Mouse (Mus musculus) testis, adult 2 months (tissue): ENCODE data around the gene Ttll8. TPM values are rescaled to one million over a fixed set of nuclear protein-coding genes. Genes with fewer than 3 reads are reported as not detected.
A peak's percentile ranks its signal among the peaks of the same experiment; 100 is the strongest.

ENCODE experiments used
- H3K27ac ChIP-seq: fragments of 200-500 bp; 2 replicates; pipeline ENCODE4 v1.5.1; 2012; ENCODE audit warnings: low read depth, low read length; ENCODE audit not compliant: control insufficient read depth, insufficient read depth
- H3K27me3 ChIP-seq: fragments of 200-500 bp; 2 replicates; pipeline ENCODE4 v1.6.1; 2012; ENCODE audit warnings: mild to moderate bottlenecking, low read length, moderate library complexity; ENCODE audit not compliant: control insufficient read depth, insufficient read depth
- H3K36me3 ChIP-seq: fragments of 200-500 bp; 2 replicates; pipeline ENCODE4 v1.6.1; 2012; ENCODE audit warnings: mild to moderate bottlenecking, low read length; ENCODE audit not compliant: control insufficient read depth, insufficient read depth
- H3K4me1 ChIP-seq: fragments of 200-500 bp; 2 replicates; pipeline ENCODE4 v1.6.1; 2012; ENCODE audit warnings: low read length; ENCODE audit not compliant: control insufficient read depth, insufficient read depth
- H3K4me3 ChIP-seq: fragments of 200-500 bp; 2 replicates; pipeline ENCODE4 v1.5.1; 2012; ENCODE audit warnings: low read depth, mild to moderate bottlenecking, low read length, moderate library complexity, mixed read lengths; ENCODE audit not compliant: control insufficient read depth
- CTCF ChIP-seq: fragments of 200-500 bp; IDR thresholded peaks from 2 replicates; pipeline ENCODE4 v1.5.1; 2012; ENCODE audit warnings: low read depth, mild to moderate bottlenecking, inconsistent platforms, low read length, moderate library complexity; ENCODE audit not compliant: control insufficient read depth, insufficient read depth, insufficient replicate concordance
- POLR2A ChIP-seq: fragments of 200-500 bp; IDR thresholded peaks from 2 replicates; pipeline ENCODE4 v1.6.1; 2012; ENCODE audit warnings: low read depth, mild to moderate bottlenecking, inconsistent platforms, low read length, moderate library complexity; ENCODE audit not compliant: control insufficient read depth
- polyA plus RNA-seq: library from polyadenylated mRNA; depleted of rRNA; stranded (reverse); fragments of >200 nt; gene quantifications from 2 replicates; pipeline ENCODE4 v1.2.3, GENCODE M21; 2012

Gene Ttll8
- polyA plus RNA-seq, 1 experiment = 179 TPM

DNA sequence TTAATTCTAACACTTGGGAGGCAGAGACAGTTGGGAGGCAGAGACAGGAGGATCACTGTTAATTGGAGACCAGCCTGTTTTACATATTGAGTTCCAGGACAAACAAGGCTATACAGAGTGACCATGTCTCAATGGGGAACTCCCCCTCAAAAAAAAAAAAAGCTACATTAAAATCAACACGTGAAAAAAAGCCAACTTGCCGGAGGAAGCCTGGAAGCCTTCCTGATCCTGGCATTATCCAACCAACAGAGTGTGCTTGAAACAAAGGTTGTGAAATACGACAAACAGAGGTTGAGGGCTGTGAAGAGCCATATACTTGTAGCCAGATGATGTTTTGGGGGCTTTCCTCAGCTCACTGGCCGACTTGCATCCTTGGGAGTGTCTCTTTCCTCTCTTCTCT is 71.4 kb downstream of the Ttll8 start:
- TF ChIP-seq POLR2A = no peak
- TF ChIP-seq CTCF = no peak
- H3K4me1 ChIP-seq = peaks cover 2% of the 10 kb centered on the region; the same call in 1 of the 2 replicates
- H3K36me3 ChIP-seq = no peaks in the 10 kb centered on the region
- no peak overlapping the region for H3K4me3 ChIP-seq
- no peaks in the 10 kb centered on the region for H3K27me3 ChIP-seq
- no peak overlapping the region for H3K27ac ChIP-seq

DNA sequence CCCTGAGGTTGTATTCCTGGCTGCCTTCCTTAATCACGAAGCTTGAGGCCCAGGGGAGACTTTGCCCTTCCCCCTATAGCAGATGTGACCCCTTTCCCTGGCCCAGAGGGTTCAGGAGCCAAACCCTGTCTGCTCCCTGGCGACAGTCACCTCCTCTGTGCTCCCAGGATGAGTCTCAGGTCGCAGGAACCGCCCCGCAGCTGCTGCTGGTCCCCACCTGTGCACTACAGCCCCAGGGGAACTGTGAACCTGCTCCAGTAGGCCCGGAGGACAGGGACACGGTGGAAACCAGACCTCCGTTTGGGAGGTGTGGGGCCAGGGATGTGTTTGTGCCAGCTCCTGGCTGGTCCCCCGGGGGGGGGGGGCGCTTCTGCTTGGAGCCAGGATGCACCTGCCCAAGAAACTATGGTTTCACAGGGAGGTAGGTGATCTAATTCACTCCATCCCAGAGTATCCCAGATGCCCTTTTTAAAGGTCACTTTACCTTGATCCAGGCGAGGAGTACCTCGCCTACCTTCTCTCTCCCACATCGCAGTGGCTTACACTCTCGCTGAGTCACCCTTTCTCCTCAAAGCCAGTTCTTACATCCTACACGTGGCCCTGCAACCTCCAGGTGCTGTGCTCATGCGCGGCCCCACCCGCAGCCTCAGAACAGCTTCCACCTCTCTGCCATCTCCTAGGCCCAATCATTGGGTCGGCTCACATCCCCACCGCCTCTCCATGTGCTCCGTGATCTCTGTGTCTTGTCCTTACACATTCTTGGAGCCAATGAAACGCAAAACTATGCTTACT is 72.8 kb downstream of the Ttll8 start:
- peaks cover 4% of the 10 kb centered on the region for H3K4me1 ChIP-seq
- TF ChIP-seq CTCF = no peak
- TF ChIP-seq POLR2A = no peak
- no peaks in the 10 kb centered on the region for H3K36me3 ChIP-seq
- no peaks in the 10 kb centered on the region for H3K27me3 ChIP-seq
- H3K27ac ChIP-seq = no peak overlapping the region
- no peak overlapping the region for H3K4me3 ChIP-seq

DNA sequence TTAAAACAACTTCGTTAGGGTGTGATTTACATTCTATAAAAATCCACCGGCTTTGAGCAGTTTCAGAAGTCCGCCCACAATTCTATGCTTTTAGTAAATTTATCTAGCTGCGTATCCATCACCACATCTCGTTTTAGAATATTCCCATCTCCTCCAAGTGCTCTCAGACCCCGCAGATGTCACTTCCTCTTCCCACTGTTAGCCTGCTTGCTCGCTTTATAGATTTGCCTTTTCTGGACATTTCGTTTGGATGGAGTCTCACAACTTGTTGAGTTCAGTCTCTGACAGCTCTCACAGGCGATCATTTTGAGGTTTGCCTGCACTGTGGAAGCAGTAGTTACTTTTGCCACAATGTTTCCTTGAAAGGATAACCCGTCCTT is 77.2 kb downstream of the Ttll8 start:
- TF ChIP-seq CTCF (no peak), POLR2A (no peak)
- Histone ChIP-seq H3K27me3 (no peaks in the 10 kb centered on the region), H3K4me1 (peaks cover 14% of the 10 kb centered on the region)

DNA sequence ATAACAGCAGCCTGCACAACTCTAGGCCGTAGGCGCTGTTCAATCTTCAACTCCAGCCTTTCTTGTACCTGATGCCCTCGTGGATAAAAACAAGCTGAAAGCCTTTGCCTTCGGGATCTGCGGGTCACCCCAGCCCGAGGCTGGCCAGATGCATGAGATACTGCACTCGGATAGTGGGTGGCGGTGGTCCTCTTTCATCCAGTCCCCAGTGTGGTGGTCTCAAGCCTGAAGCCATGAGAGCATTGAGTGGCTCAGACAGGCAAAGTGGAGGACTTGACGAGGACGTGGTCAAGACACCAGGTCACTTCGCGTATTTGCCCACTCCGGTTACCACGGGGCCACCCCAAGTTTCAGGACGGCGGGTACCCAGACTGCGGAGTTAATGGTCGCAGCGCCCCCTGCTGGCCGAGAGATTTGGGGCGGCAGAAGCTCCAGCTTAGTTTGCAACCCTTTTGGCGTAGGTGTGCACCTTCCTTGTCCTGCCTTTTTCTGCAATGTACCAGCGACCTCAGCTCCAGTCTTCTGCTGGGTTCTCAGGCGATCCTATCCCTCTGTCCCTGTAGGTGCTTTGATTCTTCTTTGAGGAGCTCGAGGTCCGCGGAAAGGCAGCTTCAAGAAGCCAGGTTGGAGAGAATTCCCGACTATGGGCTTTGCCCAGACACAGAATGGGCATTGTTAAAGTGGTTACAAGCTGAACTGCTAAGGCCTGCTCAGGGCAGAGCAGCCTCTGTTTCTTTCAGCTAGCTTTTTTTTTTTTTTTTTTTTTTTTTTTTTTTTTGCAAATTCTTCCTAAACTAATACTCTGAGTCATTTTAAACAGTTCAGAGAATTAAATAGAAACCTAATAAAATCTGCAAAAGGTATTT is 77.8 kb downstream of the Ttll8 start:
- Histone ChIP-seq H3K4me3 (peak overlapping the region; percentile 47), H3K27me3 (no peaks in the 10 kb centered on the region), H3K4me1 (peaks cover 13% of the 10 kb centered on the region), H3K36me3 (no peaks in the 10 kb centered on the region), H3K27ac (peak overlapping the region; percentile 75)
- peak; percentile 87 for TF ChIP-seq CTCF
- TF ChIP-seq POLR2A = no peak

More for the DNA sequence above, 77.2 kb downstream of the Ttll8 start:
- Histone ChIP-seq H3K36me3 (no peaks in the 10 kb centered on the region), H3K27ac (no peak overlapping the region), H3K4me3 (no peak overlapping the region)

DNA sequence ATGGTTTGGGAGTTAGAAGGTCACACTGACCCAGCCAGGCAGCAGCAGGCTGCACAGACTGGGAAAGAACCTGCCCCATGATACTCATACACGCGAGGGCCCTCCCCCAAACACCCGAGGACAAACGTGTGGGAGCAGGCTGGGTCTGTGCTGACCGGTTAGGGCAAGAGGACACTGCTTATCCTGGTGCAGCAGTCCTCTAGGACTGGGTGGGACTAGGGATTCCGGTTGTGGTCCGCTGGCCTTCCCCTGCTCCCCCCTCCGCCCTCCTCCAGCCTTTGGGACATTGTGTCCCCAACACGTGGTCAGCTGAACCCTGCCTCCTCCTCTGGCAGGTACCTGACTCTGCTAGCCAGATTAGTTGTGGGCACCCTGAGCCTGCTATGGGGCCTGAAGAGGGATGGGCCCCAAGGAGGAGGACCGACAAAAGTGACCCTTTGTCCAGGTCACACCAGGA is 78.6 kb downstream of the Ttll8 start:
- Histone ChIP-seq H3K4me3 (no peak overlapping the region), H3K27ac (peak overlapping the region; percentile 27; the same call in 1 of the 2 replicates), H3K27me3 (no peaks in the 10 kb centered on the region), H3K36me3 (no peaks in the 10 kb centered on the region), H3K4me1 (peaks cover 11% of the 10 kb centered on the region)
- no peak for TF ChIP-seq POLR2A
- TF ChIP-seq CTCF = no peak

DNA sequence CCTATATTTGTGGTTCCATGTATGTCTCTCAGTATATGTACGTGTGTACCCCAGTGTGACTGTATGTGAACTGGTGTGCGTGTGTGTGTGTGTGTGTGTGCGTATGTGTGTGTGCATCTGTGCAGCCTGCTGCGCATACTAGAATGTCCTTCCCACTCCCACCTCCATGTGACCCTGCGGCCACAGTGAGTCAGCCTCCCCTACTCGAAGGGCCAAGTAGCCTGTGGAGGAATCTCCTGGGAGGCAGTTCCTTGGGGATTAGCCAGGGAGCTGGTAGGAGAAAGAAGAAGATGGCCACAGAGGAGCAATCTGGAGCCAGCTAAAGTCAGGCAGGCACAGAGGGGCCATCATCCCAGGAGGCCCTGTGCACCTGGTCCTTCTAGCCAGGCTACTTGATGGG is 79.7 kb downstream of the Ttll8 start:
- no peaks in the 10 kb centered on the region for H3K27me3 ChIP-seq
- TF ChIP-seq CTCF = no peak
- no peak for TF ChIP-seq POLR2A
- H3K4me1 ChIP-seq = peaks cover 11% of the 10 kb centered on the region
- H3K27ac ChIP-seq = no peak overlapping the region
- H3K36me3 ChIP-seq = no peaks in the 10 kb centered on the region
- no peak overlapping the region for H3K4me3 ChIP-seq

DNA sequence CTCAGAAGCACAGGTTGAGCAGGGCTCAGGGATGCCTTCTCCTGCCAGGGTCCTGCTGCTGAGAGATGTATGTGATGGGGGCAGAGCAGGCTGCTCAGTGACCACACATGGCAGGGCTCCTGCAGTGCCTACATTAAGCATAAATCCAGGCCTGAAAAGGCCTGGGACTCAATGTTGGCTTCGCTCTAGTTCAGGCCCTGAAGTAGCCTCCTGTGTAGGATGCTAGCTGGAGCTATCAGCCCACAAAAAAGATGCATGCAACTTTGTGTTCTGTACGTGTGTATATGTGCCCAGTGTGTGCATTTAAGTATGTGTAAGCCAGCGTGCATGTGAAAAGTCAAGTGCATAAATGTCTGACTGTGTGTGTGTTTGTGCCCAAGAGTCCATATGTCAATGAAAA is 80.2 kb downstream of the Ttll8 start:
- Histone ChIP-seq H3K27me3 (no peaks in the 10 kb centered on the region), H3K4me3 (no peak overlapping the region)

More for the DNA sequence above, 80.2 kb downstream of the Ttll8 start:
- TF ChIP-seq POLR2A = no peak
- no peak for TF ChIP-seq CTCF
- H3K36me3 ChIP-seq = no peaks in the 10 kb centered on the region
- peaks cover 11% of the 10 kb centered on the region for H3K4me1 ChIP-seq
- H3K27ac ChIP-seq = no peak overlapping the region
